Mouse (Mus musculus): ENCODE results near the gene Trf.
"Not testable (repeated sequence)": the region's sequence is repeated elsewhere in the genome, so short reads cannot be mapped to it uniquely, and the experiment has no call there.

The Trf gene

DNA sequence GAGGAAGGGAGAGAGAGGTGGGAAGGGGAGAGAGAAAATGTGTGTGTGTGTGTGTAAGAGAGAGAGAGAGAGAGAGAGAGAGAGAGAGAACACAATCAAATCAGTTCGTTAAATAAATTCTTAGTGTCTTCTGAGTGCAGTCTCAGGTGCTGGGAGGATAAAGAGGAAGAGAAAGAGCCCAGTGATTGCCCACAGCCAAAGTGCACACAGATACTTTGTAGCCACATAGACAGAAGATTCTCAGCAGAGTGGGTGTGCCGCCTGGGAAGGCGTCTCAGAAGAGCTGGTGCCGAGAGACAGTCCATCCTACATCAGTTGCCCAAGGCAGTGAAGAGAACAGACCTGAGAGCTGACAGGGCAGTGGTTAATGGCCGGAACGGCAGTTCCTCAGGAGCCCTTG is 16.0 kb downstream of the Trf start:
- DNase-seq, result no peak

DNA sequence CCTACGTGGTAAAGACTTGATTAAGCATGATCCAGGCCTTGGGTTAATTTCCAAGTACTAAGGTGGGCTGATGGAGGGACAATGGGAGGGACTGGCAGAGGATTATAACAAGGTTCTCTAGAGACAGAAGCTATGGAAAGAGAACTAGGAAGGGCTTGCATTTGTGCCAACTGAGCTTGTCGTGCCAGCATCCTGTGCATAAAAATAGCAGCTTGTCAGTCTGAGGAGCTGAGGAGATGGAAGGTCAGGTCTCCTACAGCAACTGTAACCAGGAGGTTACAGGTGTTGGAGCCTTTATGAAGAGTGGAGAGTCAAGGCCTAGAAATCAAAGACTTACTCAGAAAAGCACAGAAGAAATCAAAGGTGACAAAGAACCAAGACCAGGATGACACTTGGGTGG is 16.6 kb downstream of the Trf start:
- DNase-seq, result no peak

DNA sequence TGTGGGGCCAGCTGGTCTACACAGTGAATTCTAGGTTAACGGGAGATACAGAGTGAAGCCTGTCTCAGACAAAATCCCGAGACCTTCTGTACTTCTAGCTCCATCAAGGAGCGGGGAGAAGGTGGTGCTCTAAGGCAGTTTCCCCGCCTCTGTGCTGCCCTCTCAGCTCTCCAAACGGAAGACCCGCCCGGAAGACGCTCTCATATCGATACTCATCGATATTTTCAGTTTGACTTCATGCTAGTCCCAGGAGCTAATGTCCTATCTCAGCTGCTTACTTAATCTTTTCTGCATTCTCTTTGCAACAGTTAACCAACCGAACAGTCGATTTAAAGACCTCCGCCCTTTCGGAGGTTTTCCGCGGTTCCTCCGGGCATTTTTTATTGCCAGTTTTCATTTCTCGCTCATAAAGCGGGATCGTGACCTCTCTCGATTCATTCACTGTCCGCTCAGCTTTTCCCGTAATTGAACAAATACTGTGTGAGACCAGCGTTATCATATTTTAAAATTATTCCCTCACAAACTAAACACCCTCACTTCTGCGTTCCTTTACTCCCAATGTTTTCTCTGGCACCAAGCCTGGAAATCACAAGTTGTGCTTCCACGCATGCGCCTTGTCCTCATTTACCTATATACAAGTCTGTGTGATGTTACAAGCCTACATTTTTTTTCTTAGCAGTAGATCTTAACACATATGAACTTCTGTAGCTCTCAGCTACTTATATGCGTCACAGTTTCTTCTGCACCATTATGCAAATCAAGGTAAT is 17.4 kb downstream of the Trf start:
- peak in 1 of 2 experiments; percentile 20 for DNase-seq

DNA sequence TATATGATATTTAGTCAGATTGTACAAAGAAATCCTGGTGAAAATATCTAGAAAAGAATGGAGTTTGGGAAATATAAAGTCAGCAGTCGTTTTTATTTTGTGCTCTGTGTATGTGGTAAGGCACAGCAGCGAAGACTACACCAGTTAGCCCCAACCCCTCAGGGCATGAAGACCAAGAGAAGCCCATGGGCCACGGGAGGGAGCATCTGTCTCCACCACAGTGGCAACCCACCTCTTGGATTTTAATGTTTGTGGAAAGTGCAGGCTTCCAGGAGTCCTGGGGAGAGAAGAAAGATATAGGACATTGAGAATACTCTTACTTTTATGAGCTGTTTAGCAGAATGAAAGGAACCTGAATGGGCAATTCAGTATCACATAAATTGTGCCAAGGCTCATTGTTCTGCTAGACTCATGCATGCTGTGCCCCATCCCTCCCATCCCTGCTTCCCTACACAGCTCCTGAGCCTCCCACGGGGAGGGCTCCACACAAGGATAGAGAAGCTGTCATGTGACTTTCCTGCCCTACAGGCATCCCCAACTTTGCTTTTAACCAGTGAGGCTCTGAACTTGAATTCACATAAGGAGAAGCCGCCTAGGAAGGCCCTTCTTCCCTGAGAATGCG is 21.3 kb downstream of the Trf start:
- DNase-seq, result no peak

DNA sequence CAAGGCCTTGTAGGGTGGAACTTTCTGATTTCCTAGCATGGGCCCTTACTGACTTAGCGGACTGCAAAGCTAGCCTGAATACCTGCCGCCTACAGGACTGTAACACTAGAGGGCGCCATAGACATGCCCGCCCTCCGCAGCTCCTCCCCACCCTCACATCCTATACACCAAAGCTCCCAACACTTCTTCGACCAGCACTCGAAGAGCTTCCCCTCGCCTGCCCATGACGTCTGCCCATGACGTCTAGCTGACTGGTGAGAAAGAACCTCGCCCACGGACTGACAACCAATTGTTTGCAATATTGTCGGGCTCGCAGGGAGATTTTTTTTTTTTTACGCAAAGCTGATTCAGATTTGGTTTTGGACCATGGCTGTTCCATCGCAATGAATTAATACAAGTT is 22.4 kb downstream of the Trf start:
- peak; percentile 67 to 81 for DNase-seq

DNA sequence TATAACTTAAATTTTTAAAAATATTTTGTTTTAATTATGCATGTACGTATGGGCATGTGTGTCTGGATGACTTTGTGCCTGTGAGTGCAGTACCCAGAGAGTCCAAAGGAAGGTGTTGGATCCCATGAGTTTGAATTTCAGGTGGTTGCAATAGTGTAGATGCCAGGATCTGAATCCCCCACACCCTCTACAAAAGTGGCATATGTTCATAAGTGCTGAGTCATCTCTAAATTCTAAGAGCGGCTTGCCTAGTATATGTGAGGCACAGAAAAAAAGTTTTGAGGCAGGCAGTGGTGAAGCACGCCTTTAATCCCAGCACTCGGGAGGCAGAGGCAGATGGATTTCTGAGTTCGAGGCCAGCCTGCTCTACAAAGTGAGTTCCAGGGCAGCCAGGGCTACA is 24.5 kb downstream of the Trf start:
- no peak for DNase-seq

DNA sequence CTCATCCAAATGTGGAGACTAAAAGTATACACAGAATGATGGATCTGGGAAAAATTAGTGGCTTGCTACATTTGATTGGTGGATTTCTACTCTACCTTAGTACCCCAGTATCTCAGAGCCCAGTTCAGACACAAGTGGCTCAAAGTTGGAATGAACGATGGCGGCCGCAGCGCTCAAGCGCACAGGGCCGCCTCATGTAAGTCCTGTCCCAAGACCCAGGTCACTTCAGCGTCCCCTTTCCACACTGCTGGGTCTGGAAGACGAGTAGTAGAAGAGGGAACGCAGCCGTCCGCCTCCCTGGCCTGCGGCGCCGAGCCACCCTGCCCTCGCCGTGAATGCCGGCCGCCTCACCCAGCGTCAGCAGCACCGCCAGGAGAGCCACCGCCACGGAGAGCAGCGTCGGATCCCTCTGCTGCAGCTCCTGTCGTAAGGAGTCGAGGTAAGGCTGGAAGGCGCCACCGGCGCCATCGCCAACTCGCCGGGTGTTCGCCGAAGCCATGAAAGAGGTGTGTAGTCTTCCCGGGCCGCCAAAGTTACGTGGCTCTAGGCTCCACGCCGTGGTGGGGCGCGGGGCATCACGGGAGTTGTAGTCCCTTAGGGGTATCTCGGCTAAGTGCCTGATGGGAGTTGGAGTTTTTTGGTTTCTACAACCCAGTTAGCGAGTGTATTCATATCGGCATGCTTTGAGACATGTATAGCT is 28.5 kb downstream of the Trf start, which contains the start of gene Srprb:
Gene Srprb, minus strand, starts transcription at position 577 of the 700 bp plus-strand sequence.
- peak; percentile 93 to 95 for DNase-seq

DNA sequence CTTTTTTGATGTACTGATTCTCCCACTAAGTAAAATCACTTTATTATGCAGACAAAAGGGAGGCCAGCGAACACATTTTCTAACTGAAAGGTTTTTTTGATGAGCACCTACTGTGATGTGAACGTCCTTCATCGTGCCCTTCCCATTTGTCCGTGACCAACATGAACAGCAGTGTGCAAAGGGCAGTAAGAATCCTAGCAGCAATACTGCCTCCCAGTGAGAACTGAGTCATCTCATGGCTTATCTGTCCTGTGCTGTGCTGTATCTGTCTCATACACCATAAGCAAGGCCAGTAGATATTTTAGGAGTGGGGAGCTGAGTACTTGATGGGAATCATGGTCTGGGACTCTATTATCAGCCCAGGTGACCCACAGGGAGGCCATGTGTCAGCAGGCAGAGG is 41.8 kb downstream of the Trf start:
- no peak for DNase-seq

DNA sequence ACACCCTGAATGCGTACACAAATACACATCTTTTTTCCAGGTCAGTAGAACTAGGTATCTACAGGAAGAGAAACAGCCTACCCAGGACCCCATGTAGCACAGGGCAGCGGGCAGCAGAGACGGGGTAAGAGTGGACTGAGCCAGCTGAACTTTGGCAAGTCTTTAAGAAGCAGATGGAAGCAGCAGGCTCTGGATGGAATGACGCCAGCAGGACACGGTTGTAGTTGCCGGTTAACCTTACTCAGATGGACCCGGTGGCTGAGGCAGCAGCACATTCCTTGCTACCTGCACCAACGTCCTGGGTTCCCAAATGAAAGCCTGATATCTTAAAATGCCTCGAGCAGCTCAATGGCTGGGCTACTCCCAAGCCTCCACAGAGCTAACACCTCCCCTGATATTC is 43.5 kb downstream of the Trf start:
- no peak for DNase-seq

DNA sequence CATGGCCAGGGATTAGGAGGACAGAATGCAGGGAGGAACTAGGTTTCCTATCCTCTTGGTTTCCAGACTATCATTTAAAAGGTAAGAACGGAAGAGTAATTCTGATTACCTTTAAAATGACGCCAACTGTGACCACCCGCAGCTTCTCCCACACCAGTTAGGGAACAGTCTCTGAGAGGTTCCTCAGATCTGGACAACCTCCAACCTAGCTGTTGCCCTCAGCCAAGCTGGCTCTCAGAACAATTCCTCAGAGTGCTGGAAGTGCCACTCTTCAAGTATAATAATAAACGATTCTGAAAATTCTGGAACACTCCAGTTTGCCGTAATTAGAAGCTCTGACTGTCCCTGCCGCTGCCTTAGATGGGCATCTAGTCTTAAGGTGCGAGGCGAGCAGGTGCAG is 44.3 kb downstream of the Trf start:
- peak; percentile 39 to 52 for DNase-seq

DNA sequence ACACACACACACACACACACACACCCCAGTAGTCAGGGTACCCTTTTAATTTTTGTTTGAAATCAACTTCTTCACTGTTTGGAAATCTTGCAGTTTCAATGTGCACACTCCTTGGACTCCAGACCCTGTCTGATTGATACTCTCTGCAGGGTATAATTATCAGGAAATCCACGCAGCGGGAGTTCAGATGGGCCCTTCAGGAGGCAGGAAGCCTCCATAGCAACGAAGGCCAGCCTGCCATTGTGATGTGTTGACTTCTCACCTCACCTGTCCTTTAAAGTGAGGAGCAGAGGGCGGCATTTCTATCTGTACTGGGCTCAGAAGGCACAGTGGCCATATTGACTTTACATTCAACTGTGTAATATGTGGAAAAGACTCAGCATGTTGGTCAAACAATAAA is 45.4 kb downstream of the Trf start:
- DNase-seq, result no peak

DNA sequence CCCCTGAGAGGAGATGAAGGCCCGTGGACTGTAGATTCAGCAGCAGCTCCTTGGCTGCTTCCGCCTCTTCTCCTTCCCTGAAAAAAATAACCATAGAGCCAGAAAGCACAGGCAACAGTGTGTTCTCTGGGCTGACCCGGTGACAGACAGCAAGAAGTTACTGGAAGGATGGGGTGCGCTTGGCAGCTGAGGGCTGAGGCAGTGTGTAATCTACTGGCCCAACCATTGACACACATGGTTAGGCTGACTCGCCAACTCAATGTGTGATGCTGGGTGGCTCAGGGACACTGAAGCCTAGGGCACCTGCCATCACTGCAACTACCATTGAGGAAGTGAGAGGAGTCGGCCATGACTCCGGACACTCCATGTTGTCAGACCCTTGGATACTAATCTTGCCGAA is 48.4 kb downstream of the Trf start:
- DNase-seq, result no peak

DNA sequence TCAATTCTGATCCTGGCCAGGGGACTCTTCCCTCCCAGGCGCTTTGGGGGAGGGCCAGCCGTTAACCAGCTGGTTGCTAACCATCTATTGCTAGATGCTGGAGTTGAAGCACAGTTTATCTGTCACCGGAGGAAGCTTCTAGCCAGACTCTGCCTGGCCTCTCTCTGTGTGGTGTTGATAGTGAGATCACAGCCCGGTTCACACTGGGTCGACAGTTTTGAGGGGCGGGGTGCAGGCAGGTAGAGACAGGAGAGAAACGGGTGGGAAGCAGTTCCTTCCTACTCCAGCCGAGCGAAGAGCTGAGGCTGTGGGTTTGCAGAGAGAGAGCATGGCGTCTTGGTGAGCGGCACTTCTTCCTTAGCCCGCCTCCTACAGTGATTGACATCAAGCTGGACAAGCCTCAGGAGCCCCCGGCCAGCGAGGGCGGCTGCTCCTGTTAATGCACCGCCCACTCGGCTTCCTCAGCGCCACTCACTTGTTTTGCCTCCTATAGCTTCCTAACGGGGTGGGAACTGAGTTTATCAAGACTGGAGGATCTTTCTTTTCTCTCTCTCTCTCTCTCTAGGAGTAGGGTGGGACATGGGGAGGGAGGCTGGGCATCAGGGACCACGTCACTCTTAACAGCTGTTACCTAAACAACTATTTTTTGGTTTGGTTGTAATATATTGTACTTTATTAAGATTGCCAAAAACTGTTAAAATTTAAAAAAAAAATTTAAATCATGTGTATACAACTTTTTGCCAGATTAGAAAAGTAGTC is 49.3 kb downstream of the Trf start:
- DNase-seq, result peak; percentile 76 to 79

DNA sequence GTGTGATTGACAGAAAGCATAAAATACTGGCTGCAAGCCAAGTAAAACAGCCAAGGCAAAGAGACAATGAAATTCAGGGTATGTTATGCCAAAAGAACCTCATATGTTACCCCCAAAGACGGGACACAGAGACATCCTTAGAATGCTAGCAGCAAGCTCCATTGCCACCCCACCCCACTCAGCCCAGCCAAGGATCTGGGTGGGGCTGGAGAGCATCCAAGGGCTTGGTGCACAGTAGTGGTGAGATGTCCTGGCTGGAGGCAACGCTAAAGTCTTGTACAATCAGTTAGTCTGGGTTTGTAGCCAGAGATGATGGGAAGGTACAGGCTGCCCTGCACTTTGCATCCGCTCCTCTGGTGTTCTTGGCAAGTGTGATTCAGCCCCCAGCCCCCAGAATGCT is 49.9 kb downstream of the Trf start:
- DNase-seq, result peak; percentile 70 to 77

DNA sequence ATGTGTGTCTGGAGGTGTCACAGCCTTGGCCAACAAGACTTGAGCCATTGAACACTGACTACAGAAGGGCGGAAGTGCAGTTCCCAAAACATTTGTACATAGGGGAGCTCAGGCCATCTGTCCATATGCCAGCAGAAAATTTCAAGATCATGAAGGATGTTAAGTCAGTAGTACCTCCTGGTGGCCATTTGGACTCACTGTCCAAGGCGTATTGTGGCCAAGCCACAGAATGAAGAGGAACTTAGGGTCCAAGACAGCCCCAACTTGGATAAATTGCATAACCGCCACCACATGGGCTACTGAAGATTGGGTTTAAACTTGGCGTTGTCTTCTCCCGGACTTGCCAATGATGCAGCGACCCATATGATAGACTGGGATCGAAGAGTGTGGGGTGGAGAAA is 54.6 kb downstream of the Trf start:
- DNase-seq, result no peak

DNA sequence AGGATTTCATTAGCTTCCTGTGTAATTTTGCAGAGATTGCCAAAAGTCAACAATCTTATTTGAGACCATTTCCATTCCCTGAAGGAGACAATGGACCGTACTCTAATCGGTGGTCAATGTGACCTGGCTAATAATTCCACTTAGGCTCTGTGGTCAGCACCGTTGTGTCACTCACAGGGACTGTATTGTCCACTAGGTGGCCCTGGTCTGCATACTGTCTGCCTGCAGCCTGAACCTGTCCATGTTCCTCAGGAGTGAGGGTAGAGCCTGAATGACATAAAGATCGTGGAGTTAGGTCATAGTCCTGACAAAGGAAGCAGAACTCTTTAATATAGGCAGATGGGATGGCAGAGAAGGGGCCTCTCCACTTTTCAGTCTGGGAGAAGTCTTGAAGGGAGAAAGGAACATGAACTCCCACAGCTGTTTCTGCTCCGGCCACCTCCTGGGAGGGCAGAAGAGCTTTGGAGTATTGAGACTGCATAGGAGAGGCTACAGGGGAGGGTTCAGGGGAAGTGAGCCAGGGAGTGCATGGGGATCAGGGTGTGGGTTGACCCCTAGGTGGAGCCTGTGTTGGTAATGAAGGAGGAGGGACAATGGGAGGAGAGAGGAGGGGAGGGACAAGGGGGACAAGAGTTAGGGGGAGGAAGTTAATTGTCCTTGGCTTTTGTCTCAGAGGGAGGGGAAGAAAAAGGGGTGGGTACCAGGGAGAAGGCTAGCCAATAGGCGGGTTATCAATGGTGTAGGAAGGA is 55.3 kb downstream of the Trf start:
- peak; percentile 43 to 58 for DNase-seq

DNA sequence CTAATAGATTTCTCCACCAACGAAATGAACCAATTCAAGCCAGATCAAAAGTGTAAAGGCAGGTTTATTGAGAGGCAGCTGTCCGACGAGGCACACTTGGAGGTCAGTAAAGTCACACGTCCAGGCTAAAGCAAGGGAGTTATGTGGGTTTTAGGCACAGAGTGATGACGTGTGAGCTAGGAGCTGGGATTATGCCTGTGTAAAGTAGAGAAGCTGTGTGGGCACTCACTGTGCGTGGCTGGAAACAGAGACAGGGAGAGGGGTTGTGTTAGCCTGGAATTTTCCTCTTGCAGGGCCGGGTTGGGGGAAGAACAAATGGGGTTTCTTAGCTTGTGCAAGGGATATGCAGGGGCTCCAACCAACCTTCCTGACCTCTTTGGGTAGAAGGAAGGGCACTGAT is 61.5 kb downstream of the Trf start:
- no peak for DNase-seq

DNA sequence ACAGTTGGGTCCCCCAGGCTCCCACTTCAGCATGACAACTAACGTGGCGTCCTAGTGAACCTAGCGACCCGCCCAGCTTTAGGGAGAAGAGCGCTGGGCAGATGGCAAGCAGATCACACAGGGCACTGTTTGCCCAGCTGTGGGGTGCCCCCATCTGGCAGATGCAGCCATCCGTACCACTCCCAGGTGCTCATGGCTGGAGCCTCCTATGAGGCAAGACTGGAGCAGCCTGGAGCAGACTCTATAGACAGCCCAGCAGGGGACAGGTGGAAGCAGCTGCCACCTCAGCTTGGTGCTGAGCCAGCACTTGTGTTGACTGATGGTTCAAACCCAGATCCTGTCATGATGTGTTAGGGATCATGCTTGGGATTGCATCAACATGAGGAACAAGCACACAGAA is 62.2 kb downstream of the Trf start:
- peak in 1 of 2 experiments; percentile 21 for DNase-seq

DNA sequence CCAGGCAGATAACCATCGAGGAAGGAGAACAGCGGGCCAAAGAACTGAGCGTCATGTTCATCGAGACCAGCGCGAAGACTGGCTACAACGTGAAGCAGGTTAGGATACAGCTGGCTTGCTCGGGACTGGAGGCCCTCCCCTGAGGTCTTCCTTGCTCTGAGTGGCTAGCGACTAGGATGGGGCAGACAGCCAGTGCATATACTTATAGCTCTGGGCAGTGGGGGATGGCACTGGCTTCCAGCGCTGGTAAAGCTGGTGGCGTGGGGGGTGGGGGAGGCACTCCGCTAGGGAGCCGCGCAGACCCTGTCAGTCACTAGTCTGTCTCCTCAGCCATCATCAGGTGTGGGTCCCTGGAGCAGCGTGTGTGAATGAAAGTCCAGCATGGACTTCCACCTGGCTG is 66.4 kb downstream of the Trf start:
- DNase-seq, result no peak

DNA sequence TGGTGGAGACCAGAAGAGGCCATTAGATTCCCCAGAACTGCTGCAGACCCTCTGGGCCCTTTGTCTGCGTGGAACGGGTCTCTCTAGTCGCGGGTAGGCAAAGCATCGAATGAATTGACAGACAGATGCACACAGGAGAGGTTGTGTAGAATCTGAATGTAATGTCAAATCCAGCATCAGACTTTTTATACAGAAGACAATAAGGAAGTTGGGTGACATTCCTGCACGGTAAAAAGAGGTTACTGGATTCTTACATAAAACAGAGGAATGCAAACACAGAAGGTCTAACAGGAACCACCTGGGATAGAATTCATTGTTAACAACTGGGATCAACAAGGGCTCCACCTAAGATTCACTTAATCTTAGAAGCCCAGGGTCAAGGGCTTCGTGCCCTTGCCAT is 75.1 kb downstream of the Trf start:
- DNase-seq, result not testable (repeated sequence)

DNA sequence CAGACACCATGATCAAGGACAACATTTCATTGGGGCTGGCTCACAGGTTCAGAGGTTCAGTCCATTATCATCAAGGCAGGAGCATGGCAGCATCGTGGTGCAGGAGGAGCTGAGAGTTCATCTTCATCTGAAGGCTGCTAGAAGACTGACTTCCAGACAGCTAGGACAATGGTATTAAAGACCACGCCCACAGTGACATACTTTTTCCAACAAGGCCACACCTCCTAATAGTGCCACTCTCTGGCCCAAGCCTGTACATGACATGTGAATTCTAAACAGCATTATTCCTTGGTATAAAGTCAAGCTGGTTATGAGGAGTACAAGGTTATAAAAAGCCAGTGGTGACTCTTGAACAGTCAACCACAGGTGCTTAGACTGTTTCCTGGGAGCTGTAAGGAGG is 75.7 kb downstream of the Trf start:
- no peak for DNase-seq

Measured in lung, adult 18-20 months (tissue).